Mouse (Mus musculus): Measurements from ENCODE around the gene Atraid. TPM values are rescaled to one million over a fixed set of nuclear protein-coding genes. Genes with fewer than 3 reads are reported as not detected.
"Not testable (repeated sequence)": the region's sequence is repeated elsewhere in the genome, so short reads cannot be mapped to it uniquely, and the experiment has no call there.

The Atraid gene
- total RNA-seq (2015) (81.4 and 113 TPM in 2 replicates), total RNA-seq (2017) (64.1 and 66.4 TPM in 2 replicates)

- peak; percentile 85 for ATAC-seq (replicated peaks; ENCODE audit: poor library complexity)
Measured at GRCm38 (mm10) chr5:31047848-31048762, at the start of gene Atraid. Gene Atraid, plus strand, starts transcription at chr5:31048312.

GRCm38 (mm10) chr5:30999324-30999723 lies 48.8 kb upstream of the Atraid start:
- ATAC-seq (replicated peaks; ENCODE audit: poor library complexity), result no peak

- no peak for ATAC-seq (replicated peaks; ENCODE audit: poor library complexity)
Measured at GRCm38 (mm10) chr5:31000122-31000521, 48.0 kb upstream of the Atraid start.

- no peak for ATAC-seq (replicated peaks; ENCODE audit: poor library complexity)
Measured at GRCm38 (mm10) chr5:31000993-31001392, 47.1 kb upstream of the Atraid start.

GRCm38 (mm10) chr5:31001560-31001959 lies 46.6 kb upstream of the Atraid start:
- ATAC-seq (replicated peaks; ENCODE audit: poor library complexity), result no peak

- ATAC-seq (replicated peaks; ENCODE audit: poor library complexity), result peak; percentile 92
Measured at GRCm38 (mm10) chr5:31004184-31004583, 43.9 kb upstream of the Atraid start.

GRCm38 (mm10) chr5:31012737-31013136 lies 35.4 kb upstream of the Atraid start:
- no peak for ATAC-seq (replicated peaks; ENCODE audit: poor library complexity)

- no peak for ATAC-seq (replicated peaks; ENCODE audit: poor library complexity)
Measured at GRCm38 (mm10) chr5:31015913-31016312, 32.2 kb upstream of the Atraid start.

- not testable (repeated sequence) for ATAC-seq (replicated peaks; ENCODE audit: poor library complexity)
Measured at GRCm38 (mm10) chr5:31021790-31022189, 26.3 kb upstream of the Atraid start.

- ATAC-seq (replicated peaks; ENCODE audit: poor library complexity), result no peak
Measured at GRCm38 (mm10) chr5:31022690-31023089, 25.4 kb upstream of the Atraid start.

- ATAC-seq (replicated peaks; ENCODE audit: poor library complexity), result no peak
Measured at GRCm38 (mm10) chr5:31023254-31023653, 24.9 kb upstream of the Atraid start.

- ATAC-seq (replicated peaks; ENCODE audit: poor library complexity), result no peak
Measured at GRCm38 (mm10) chr5:31024641-31025040, 23.5 kb upstream of the Atraid start.

- no peak for ATAC-seq (replicated peaks; ENCODE audit: poor library complexity)
Measured at GRCm38 (mm10) chr5:31030926-31031325, 17.2 kb upstream of the Atraid start.

- ATAC-seq (replicated peaks; ENCODE audit: poor library complexity), result no peak
Measured at GRCm38 (mm10) chr5:31031508-31031907, 16.6 kb upstream of the Atraid start.

GRCm38 (mm10) chr5:31034669-31035068 lies 13.4 kb upstream of the Atraid start:
- no peak for ATAC-seq (replicated peaks; ENCODE audit: poor library complexity)

GRCm38 (mm10) chr5:31036556-31036955 lies 11.6 kb upstream of the Atraid start:
- ATAC-seq (replicated peaks; ENCODE audit: poor library complexity), result not testable (repeated sequence)

GRCm38 (mm10) chr5:31038171-31038845 lies 9.8 kb upstream of the Atraid start:
- no peak for ATAC-seq (replicated peaks; ENCODE audit: poor library complexity)

- no peak for ATAC-seq (replicated peaks; ENCODE audit: poor library complexity)
Measured at GRCm38 (mm10) chr5:31046416-31046815, 1.7 kb upstream of the Atraid start.

- ATAC-seq (replicated peaks; ENCODE audit: poor library complexity), result no peak
Measured at GRCm38 (mm10) chr5:31047074-31047473, 1.0 kb upstream of the Atraid start.

- ATAC-seq (replicated peaks; ENCODE audit: poor library complexity), result peak; percentile 45
Measured at GRCm38 (mm10) chr5:31048763-31049641, 890 bp downstream of the Atraid start, which contains the start of gene Slc5a6. Gene Slc5a6, minus strand, starts transcription at chr5:31048924.

- ATAC-seq (replicated peaks; ENCODE audit: poor library complexity), result no peak
Measured at GRCm38 (mm10) chr5:31050427-31050826, 2.3 kb downstream of the Atraid start.

Data from megakaryocyte progenitor cell, adult 5-6 weeks (primary cell).